Mouse (Mus musculus) small intestine, adult 2 months (tissue): ENCODE measurements around the gene Scgb1a1.

Source experiments
- CTCF ChIP-seq: fragments of 200-500 bp; IDR thresholded peaks from 2 replicates; pipeline ENCODE4 v1.5.1; 2012; ENCODE audit warnings: low read depth, mild to moderate bottlenecking, control low read depth, inconsistent platforms, low read length, moderate library complexity, mixed read lengths; ENCODE audit not compliant: insufficient replicate concordance, insufficient read length; ENCODE audit errors: extremely low read depth
- POLR2A ChIP-seq: fragments of 200-500 bp; IDR thresholded peaks from 2 replicates; pipeline ENCODE4 v1.6.1; 2012; ENCODE audit warnings: low read depth, mild to moderate bottlenecking, control low read depth, inconsistent platforms, low read length, moderate library complexity

DNA sequence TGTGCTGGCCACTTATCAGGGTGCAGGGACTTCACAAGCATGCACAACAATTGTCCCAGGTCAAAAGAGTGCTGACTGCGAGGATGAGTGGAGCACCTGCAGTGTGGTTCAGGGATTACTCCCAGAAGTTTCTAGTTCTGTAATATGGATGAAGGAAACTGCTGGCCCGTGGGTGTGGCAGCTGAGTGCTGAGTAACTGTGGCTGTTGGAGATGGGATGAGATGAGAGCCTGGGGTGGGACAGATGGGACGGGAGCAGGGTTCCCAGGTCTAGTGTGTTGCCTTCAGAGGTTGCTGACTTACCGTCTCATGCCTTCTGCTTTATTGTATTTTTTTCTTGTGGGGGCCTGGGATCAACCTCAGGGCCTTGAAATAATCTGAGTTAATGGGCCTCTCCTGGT lies 28.8 kb downstream of the Scgb1a1 start:
- TF ChIP-seq POLR2A (no peak), CTCF (no peak)
